Mouse (Mus musculus) T-helper 2 cell (primary cell): ENCODE results near the gene Ttc21b.
"Not testable (repeated sequence)": the region's sequence is repeated elsewhere in the genome, so short reads cannot be mapped to it uniquely, and the experiment has no call there.

ENCODE experiments used
- in situ Hi-C: fragments of 300-600 bp; cut with MboI, MseI; formaldehyde crosslinking; loops from one replicate; pipeline ENCODE4 v1.15.1; 2025; ENCODE audit warnings: high pct_unique_total_duplicates

The Ttc21b gene

GRCm38 (mm10) chr2:66256220-66257131 is at the start of gene Ttc21b:
TSS of gene Ttc21b (minus strand) at chr2:66256617.
- in situ Hi-C loops, result loop anchor here (10.0 kb wide), 1 partner anchor 1082 kb away; no protein-coding TSS in a partner anchor

GRCm38 (mm10) chr2:66272551-66272950 is 16.1 kb upstream of the Ttc21b start:
- in situ Hi-C loops, result no loop called here

- in situ Hi-C loops, result no loop called here
Measured at GRCm38 (mm10) chr2:66244013-66244412, 12.4 kb downstream of the Ttc21b start.

- in situ Hi-C loops, result no loop called here
Measured at GRCm38 (mm10) chr2:66240334-66240733, 16.1 kb downstream of the Ttc21b start.

GRCm38 (mm10) chr2:66238886-66239285 is 17.5 kb downstream of the Ttc21b start:
- in situ Hi-C loops, result no loop called here

GRCm38 (mm10) chr2:66220954-66221353 is 35.5 kb downstream of the Ttc21b start:
- in situ Hi-C loops, result no loop called here

GRCm38 (mm10) chr2:66209875-66210274 is 46.5 kb downstream of the Ttc21b start:
- in situ Hi-C loops, result no loop called here

- in situ Hi-C loops, result no loop called here
Measured at GRCm38 (mm10) chr2:66209353-66209752, 47.1 kb downstream of the Ttc21b start.

GRCm38 (mm10) chr2:66206796-66207195 is 49.6 kb downstream of the Ttc21b start:
- in situ Hi-C loops, result no loop called here

- in situ Hi-C loops, result no loop called here
Measured at GRCm38 (mm10) chr2:66204218-66204617, 52.2 kb downstream of the Ttc21b start.

- in situ Hi-C loops, result no loop called here
Measured at GRCm38 (mm10) chr2:66200195-66200594, 56.2 kb downstream of the Ttc21b start.

- in situ Hi-C loops, result loop anchor here (5.0 kb wide), 1 partner anchor 79 kb away; no protein-coding TSS in a partner anchor
Measured at GRCm38 (mm10) chr2:66191691-66192100, 64.7 kb downstream of the Ttc21b start.

GRCm38 (mm10) chr2:66190157-66190556 is 66.3 kb downstream of the Ttc21b start:
- in situ Hi-C loops, result loop anchor here (5.0 kb wide), 1 partner anchor 78 kb away; no protein-coding TSS in a partner anchor

- in situ Hi-C loops, result not testable (repeated sequence)
Measured at GRCm38 (mm10) chr2:66189197-66189596, 67.2 kb downstream of the Ttc21b start.

- in situ Hi-C loops, result no loop called here
Measured at GRCm38 (mm10) chr2:66187520-66187919, 68.9 kb downstream of the Ttc21b start.

- in situ Hi-C loops, result no loop called here
Measured at GRCm38 (mm10) chr2:66184431-66185164, 71.8 kb downstream of the Ttc21b start.

GRCm38 (mm10) chr2:66180293-66180692 is 76.1 kb downstream of the Ttc21b start:
- in situ Hi-C loops, result no loop called here

- in situ Hi-C loops, result no loop called here
Measured at GRCm38 (mm10) chr2:66179782-66180181, 76.6 kb downstream of the Ttc21b start.

GRCm38 (mm10) chr2:66178848-66179215 is 77.6 kb downstream of the Ttc21b start:
- in situ Hi-C loops, result no loop called here

GRCm38 (mm10) chr2:66177886-66178847 is 78.2 kb downstream of the Ttc21b start:
- in situ Hi-C loops, result no loop called here

GRCm38 (mm10) chr2:66177017-66177416 is 79.4 kb downstream of the Ttc21b start:
- in situ Hi-C loops, result no loop called here
